10 mouse cellular contexts compared by ENCODE assay signal in the genomic region with DNA sequence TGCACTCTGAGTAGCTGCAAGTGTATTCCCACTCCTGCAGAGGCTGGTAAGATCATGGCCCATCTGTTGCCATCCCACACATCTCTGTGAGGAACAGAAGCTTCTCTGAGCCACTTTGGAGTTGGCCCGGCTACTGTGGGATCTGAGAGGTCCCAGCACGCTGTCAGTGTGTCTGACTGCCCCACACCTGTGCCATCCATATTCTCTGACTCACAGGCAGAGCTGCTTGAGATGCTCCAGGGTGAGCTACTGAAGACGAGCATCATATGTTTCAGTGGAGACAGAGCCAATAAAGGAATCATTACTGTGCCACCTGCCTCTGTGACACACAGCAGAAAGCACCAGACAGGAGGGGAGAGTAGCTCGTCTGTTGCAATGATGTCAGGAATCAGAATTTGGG.
DNase-seq lines count a peak whose midpoint lies in the region; TF ChIP-seq lines count a peak whose summit lies in the region.
"Had no signal": no experiment of that assay in that cellular context is flagged by ENCODE, and none has a peak within 500 bp of the region (broad histone marks: within the 10 kb centered on the region; RNA-seq: fewer than 3 reads in every experiment).

No protein-coding gene starts in this region.

- TF ChIP-seq CTCF in brain, embryonic 14.5 days (IDR thresholded peaks at IDR 0.05; ENCODE audit: borderline replicate concordance, extremely low read depth, insufficient read depth, insufficient read length): no peak
- TF ChIP-seq CTCF in layer of hippocampus, adult 2 months (conservative IDR thresholded peaks at IDR 0.05): no peak

- no peak for TF ChIP-seq POLR2A in brain, embryonic 14.5 days (IDR thresholded peaks at IDR 0.05; ENCODE audit: borderline replicate concordance, extremely low read depth, insufficient read depth, insufficient read length, poor library complexity, severe bottlenecking)

- no peak overlapping the region for H3K4me3 ChIP-seq in layer of hippocampus, adult 2 months
- H3K4me3 ChIP-seq: heart, embryonic 15.5 days; kidney, embryonic 15.5 days; liver, embryonic 12.5 days had no signal

- intact Hi-C loops in left cerebral cortex, postnatal 25 days (cut with DNase I): loop anchor here (10.0 kb wide), 1 partner anchor 182 kb away; no protein-coding TSS in a partner anchor

- peak; percentile 11 for DNase-seq in brain, embryonic 14.5 days (ENCODE audit: low read depth)
- peak; percentile 3 for DNase-seq in cerebellum, adult 8-10 months
- DNase-seq in layer of hippocampus, adult 2 months (ENCODE audit: low spot score in 2 of 2): peak; percentile 72 to 83
- peak; percentile 76 to 96 for DNase-seq in left cerebral cortex, postnatal 25 days (ENCODE audit: low spot score in 2 of 2)
- DNase-seq in spleen, adult 12 weeks (ENCODE audit: low spot score): no peak
- DNase-seq in heart, postnatal 4 days: no peak
- DNase-seq in spleen, postnatal 36 days (ENCODE audit: low spot score in 2 of 2): no peak

- peak overlapping the region; percentile 84 for H3K27ac ChIP-seq in layer of hippocampus, adult 2 months
- H3K27ac ChIP-seq: heart, embryonic 15.5 days; kidney, embryonic 15.5 days; liver, embryonic 12.5 days had no signal

Comparison
In these comparisons a context has a peak if more than half of its experiments do, and no peak if none do; other contexts are left out.
1. DNase-seq: peak in brain, embryonic 14.5 days (single experiment), cerebellum, adult 8-10 months (single experiment), layer of hippocampus, adult 2 months (2 of 2) and left cerebral cortex, postnatal 25 days (2 of 2); none in spleen, adult 12 weeks (single experiment), heart, postnatal 4 days (single experiment) and spleen, postnatal 36 days (0 of 2).